Mouse (Mus musculus): ENCODE results near the gene Chrnd. TPM values are rescaled to one million over a fixed set of nuclear protein-coding genes. Genes with fewer than 3 reads are reported as not detected.
A peak's percentile ranks its signal among the peaks of the same experiment; 100 is the strongest.

The Chrnd gene
- total RNA-seq, 4 experiments from 2014 or later: not detected

DNA sequence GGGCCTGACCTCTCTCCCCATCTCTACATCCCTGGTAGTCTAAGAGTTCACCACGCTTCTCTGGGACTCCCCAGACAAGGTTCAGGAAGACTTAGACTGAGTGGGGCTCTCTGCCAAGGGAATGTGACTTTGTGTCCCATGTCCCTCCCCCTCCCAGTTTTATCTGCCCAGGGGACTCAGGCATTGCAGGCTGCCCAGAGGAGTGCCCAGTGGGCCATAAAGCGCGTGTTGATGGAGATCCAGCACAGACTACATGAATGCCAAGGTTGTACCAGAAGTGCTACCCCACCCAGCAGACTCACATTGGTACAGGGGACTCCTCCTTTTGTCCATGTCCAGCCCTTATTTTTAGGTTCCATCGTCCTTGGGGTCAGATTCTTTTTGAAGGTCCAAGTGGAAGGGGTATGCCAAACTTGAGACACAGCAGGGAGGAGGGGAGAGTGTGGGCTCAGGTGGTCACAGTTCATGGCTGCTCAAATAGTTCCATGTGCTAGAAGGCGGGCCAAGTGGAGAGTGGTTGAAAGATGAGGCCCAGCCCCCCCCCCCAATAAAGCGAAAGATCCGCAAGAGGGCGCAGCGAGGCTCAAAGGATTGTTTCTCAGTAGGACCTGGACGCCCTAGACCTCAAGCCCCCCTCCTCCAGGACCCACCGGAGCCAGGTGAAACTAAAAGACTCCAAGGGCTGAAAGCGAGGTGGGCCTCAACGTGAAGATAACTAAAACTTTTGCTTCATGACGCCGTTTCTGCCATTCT is 6.2 kb upstream of the Chrnd start:
- no peak for DNase-seq (ENCODE audit: low spot score in 2 of 2)

DNA sequence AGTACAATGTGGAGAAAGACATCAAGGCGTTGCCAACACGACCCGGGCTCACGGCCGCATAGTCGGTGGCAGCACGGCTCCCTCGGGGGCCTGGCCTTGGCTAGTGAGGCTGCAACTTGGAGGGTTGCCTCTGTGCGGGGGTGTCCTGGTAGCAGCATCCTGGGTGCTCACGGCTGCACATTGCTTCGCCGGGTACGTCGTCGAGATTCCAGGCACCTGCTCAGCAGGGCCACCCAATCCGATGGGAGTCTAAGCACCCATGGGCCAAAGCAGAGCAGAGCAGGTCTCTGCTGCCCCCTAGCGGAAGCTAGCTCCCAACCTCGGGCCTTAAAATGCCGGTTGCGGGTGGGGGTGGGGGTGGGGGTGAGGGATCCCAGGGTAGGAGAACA is 5.7 kb upstream of the Chrnd start:
- DNase-seq (ENCODE audit: low spot score in 2 of 2): peak; percentile 40 to 79

DNA sequence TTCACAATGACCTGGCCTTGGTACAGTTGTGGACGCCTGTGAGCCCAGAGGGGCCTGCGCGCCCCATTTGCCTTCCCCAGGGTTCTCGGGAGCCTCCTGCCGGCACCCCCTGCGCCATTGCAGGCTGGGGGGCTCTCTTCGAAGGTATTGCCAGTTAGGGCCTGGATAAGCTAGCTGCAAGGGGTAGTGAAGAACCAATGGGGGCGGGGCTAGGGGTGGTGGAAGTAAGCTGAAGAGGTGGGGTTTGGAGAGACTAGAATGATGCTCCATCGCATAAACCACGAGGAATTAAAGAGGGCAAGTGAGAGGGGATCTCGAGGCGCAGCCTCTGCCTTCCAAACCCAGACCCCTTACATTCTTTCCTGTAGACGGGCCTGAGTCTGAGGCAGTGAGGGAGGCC is 4.9 kb upstream of the Chrnd start:
- DNase-seq (ENCODE audit: low spot score in 2 of 2): no peak

DNA sequence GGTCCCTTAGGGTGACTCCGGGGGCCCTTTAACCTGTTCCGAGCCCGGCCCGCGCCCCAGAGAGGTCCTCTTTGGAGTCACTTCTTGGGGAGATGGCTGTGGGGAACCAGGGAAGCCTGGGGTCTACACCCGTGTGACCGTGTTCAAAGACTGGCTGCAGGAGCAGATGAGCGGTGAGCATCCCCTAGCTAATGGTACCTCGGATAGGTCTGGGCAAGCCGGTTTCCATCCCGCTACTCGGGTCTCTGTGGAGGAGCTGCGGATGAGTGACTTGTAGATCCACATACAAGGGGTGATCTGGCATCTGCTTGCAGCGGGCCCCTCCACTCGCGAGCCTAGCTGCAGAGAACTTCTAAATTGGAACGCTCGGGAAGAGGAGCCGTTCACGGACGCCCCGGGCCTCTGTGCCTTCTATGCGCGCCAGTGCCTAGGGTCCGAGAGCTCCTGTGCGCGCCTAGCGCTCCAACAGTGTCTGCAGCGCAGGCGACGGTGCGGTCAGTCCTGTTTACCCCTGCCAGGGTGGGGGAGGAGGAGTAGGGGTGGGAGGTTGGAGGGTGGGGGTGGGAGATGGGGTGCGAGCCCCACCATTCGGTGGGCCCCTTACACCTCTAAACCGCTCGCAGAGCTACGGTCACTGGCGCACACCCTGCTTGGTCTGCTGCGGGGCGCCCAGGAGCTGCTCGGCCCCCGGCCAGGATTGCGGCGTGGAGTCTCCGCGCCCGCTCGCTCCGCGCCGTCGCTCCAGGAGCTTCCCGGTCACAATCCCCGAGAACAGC is 4.0 kb upstream of the Chrnd start:
- no peak for DNase-seq (ENCODE audit: low spot score in 2 of 2)

DNA sequence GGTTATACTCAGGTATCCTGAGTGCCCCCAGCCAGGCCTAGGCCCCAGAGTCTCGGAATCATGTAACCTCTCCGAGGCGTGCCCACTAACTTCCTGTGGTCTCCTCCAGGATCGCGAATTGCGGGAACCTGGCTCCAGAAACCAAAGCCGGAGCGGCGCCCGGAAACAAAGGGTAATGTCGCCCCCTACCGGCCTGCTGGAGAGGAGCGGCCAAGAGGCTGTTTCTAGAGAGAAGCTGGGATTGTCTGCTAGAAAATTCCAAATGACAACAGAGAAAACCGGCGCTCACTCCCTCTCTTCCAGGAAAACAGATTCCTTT is 3.4 kb upstream of the Chrnd start:
- peak; percentile 35 to 66 for DNase-seq (ENCODE audit: low spot score in 2 of 2)

DNA sequence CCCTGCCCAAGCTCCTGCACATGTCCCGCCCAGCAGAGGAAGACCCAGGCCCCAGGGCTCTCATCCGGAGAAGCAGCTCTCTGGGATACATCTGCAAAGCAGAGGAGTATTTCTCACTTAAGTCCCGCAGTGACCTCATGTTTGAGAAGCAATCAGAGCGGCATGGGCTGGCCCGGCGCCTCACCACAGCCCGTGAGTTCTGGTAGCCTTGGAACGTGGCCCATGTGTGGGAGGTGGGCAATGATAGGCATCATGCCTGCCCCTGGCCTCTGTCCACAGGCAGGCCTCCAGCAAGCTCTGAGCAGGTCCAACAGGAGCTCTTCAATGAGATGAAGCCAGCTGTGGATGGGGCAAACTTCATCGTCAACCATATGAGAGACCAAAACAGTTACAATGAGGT is 6.9 kb downstream of the Chrnd start:
- no peak for DNase-seq (ENCODE audit: low spot score in 2 of 2)

DNA sequence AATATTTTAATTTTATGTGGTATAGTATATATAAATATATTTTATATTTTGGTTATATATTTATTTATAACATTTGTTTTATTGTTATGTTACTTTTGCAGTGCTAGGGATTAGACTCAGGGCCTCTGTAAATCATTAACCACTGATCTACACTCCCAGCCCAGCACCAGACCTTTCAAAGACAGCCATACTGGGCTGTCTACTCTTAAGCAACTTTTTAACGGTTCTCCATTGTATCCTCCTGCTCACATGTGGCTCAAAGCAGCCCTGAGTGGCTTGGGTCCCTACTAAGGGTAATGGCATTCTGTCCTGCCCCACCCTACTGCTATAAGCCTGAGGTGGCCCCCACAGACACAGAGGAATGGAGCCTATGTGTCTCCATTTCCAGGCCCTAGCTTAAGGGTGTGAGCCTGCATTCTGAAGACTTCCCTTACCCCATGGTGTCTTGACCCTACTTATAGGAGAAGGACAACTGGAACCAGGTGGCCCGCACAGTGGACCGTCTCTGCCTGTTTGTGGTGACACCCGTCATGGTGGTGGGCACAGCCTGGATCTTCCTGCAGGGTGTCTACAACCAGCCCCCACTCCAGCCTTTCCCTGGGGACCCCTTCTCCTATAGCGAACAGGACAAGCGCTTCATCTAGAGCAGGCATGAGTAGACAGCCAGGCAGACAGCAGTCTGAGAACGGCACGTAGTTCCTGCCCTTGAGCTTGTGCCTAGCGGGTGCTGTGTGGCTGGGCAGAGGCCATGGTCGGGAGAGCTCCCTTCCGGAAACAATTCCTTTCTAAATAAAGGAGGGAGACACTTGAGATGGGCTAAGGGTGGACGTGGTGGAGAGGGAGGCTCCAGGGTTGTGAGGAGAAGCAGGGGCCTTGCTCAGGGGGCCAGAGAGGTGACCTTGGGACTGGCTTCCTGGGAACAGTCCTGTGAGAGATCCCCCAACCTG is 8.0 kb downstream of the Chrnd start:
- no peak for DNase-seq (ENCODE audit: low spot score in 2 of 2)

DNA sequence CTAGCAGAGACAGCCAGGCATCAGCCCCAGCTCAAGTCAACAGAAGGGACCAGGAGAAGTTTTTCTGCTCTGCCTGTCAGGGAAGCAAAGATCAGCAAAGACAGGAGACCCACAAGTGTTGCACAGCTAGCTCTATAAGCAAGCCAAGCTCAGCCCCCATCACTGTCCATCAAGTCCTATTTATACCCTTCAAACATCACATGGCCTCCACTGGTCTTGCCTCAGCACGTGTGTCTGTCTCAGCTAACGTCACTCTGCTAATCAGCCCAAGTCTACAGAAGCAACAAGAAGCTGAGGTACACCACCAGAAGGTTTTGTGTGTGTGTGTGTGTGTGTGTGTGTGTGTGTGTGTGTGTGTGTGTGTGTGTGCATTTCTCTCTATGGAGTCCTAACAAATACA is 10.4 kb downstream of the Chrnd start:
- DNase-seq (ENCODE audit: low spot score in 2 of 2): no peak

DNA sequence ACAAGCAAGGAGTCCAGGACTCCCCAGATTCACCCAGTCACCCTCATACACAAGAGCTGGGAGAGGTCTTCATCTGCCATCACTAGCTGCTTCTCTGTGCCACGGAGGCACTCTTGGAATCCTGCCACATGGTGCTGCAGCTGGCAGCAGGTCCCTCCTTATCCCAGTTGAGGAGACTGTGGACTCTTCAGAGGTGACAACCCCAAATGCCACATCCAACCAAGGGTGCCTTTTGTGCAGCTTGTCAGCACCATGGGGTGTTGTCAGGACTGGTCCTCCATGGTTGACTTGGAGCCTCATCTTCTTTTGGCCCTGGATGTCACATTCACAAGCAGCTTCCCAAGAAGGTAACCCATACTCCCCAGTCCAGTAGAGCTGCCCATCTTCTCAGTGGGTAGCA is 11.4 kb downstream of the Chrnd start:
- no peak for DNase-seq (ENCODE audit: low spot score in 2 of 2)

DNA sequence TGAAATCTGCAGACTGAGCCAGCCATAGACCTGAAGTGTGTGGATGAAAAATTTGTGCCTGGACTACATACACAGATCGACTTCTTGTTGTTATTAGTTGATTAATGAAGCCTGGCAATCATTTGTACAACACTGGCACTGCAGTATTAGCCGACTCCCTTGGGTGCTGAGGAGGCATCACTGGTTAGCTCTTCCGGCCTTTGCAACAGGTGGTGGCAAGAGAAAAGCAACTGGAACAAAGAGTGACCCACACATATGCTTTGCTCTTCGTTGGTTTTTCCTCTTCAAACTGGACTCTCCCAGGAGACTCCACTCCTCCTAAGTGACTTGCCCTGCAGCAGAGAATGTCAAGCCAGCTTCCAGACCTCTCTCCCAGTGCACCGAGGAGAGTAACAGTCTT is 13.4 kb downstream of the Chrnd start:
- DNase-seq (ENCODE audit: low spot score in 2 of 2): no peak

DNA sequence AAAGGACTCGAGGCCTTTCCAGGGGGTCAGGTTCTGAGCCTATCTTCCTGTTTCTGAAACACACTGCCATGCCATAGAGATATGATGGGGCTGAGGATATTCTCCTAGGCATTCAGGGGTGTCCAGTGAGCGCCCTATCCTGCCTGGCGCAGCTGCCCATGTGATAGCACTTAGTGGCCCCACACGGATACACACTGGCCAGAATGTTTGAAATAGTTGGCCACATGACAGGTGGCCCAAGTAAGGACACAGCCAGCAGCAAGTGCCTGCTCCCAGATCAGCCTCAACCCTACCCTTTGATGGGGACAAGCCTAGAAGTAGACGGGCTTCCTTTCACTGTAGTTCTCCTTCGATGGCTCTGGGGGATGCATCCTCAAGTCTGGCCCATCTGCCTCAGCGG is 14.1 kb downstream of the Chrnd start, which contains the start of gene Chrng:
Gene Chrng, plus strand, starts transcription at position 193 of the 400 bp plus-strand sequence.
- DNase-seq (ENCODE audit: low spot score in 2 of 2): no peak

DNA sequence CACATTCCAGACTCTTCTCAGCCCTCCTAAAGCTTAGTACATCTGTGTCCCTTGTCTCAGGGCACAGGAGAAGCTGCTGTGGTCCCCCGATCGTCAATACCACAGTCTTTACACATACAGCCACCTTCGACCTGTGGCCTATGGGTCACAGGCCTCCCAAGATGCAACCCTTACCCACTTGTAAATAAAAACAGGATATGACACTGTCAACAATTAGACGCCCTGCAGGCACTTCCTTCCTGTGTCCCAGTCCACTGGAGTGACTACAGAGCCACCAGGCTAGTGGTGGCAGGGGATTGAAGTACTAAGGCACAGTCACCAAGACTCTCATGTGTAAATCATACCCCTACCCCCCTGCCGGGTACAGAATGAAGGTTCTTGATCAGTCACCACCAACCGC is 14.6 kb downstream of the Chrnd start:
- no peak for DNase-seq (ENCODE audit: low spot score in 2 of 2)

DNA sequence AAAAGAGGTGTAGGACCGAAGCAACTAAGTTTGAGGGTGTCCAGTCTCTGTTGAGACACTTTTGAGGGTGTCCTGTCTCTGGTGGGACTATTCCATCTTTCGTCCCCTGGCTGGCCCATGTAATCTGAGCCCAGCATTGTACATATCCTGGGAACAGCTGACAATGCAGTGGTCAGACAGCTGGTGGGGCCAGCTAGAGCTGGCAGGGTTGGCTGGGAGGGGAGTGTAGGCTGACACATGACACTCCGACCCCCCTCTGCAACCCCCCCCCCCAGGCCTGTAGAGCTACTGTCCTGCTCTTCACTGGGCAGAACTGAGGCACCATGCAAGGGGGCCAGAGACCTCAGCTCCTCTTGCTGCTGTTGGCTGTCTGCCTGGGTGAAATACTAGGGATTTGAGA is 15.1 kb downstream of the Chrnd start:
- DNase-seq (ENCODE audit: low spot score in 2 of 2): no peak

DNA sequence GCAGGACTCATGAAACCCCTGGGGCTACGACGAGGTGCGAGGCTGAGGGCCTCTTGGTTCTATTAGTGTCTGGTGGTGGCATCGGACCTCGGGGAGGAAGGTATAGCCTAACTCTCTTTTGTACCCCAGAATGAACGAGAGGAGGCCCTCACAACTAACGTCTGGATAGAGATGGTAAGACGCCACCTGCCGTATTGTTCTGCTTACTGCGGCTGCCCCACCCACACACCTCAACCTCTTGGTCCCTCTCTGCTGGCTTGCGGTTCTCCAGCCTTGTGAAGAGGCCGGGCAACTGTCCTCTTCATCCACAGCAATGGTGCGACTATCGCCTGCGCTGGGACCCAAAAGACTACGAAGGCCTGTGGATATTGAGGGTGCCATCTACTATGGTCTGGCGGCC is 15.9 kb downstream of the Chrnd start:
- no peak for DNase-seq (ENCODE audit: low spot score in 2 of 2)

DNA sequence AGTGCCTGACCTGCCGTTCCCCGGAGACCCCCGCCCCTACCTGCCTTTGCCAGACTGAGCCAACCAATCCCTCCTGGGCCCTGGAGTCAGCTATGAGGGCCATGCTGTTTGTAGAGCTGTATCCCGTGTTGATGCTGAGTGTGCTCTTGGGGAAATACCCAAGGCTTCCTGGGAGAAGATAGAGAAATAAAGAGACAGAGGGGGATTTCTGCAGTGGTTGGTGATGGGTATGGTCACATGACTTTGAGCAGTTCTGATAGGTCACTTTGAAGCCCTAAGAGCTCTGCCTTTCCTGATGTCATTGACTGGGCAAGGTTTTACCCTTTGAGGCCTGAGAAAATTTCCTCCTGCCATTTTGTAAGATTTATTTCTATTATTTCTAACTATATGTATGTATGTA is 21.0 kb downstream of the Chrnd start:
- no peak for DNase-seq (ENCODE audit: low spot score in 2 of 2)

DNA sequence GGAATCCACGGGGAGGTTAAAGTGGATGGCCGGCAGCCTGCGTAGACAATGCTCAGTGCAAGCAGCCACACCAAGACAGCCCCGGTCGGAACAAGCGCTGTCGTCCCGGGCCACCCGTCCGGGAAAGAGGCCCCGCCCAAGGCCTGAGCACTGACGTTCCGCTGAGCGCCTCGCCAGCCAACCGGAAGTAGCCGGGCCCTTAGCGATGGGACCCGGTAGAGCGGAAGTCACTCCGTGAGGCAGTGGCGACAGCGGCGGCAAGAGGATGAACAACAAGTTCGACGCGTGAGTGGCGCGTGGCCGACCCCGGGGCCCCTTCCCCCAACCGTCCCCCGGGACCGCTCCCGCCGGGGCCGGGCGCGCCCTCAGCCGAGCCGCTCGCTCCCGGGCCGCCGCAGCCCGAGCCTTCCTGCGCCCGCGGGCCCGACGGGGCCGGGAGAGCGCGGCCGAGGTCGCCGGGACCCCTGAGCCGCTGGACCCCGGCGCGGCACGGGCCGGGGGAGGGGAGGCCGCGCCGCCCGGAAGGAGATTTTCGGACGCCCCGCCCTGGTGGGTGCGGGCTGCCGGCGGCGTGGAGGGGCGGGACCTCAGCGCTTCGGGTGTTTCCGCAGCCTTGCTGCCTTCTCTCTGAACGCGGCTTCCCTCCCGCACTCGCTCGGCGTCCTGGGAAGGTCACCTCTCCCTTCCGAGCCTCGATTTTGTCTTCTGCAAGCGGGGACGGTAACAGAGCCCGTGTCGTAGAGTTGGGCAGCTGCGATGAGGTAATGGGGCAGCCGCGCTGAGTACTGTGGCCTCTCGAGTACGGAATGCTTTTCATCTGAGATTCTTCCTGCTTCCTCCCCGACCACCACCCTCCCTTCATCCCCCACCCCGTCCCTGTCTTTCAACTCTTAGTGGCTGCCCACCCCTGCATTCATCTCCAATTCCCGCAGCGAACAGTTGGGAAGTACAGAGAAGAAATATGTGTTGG is 23.6 kb downstream of the Chrnd start, which contains the start of gene Eif4e2:
Gene Eif4e2, plus strand, starts transcription at position 180 of the 970 bp plus-strand sequence.
- DNase-seq (ENCODE audit: low spot score in 2 of 2): peak; percentile 89 to 92

DNA sequence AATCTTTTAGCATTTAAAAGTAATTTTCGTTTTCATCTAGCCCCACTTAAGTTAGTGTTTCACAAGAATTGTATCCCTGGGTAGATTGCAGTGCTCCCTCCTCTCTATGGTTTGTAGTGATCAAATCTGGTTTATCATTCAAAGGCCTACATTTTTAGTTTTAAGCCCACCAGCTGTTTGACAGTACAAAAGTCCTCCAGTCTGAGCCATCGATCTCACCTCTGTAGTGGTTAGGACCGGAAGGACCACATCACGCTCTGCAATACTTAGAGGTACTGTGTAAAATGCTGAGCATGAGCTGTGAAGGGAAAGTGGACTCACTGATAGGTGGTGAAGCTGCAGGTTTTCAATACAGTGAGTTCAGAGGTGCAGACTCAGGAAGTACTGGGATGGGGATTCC is 24.3 kb downstream of the Chrnd start:
- DNase-seq (ENCODE audit: low spot score in 2 of 2): no peak

DNA sequence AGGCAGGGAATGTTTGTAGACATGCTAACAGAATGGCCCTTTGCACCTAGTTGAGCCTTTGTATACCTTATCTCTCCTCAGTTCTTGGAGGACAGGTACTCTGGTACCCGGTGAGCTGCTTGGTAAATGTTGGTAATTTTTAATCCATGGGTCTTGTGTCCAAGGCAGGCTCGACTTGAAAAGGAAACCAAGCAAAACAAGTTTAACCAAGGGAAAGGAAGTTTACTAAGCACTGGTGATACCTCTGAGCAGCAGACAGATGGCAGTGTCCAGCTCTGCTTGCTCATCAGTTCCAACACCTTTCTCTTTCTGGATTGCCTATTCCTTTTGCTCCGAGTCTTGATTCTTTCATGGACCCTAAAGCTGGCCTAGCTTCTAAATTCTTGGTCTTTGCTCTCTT is 27.5 kb downstream of the Chrnd start:
- DNase-seq (ENCODE audit: low spot score in 2 of 2): no peak

DNA sequence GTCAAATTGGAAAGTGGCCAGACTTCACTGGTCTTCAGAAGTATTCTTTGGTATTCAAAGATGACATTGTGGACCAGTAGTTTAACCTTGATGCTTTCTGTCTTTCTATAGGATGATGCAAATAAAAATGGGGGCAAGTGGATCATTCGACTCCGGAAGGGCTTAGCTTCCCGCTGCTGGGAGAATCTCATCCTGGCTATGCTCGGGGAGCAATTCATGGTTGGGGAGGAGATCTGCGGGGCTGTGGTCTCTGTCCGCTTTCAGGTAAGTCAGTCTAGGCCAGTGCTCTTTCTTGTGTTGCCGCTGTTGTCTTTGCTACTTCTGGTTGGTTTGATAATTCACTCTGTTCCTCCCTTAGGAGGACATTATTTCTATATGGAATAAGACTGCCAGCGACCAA is 35.3 kb downstream of the Chrnd start:
- DNase-seq (ENCODE audit: low spot score in 2 of 2): no peak

DNA sequence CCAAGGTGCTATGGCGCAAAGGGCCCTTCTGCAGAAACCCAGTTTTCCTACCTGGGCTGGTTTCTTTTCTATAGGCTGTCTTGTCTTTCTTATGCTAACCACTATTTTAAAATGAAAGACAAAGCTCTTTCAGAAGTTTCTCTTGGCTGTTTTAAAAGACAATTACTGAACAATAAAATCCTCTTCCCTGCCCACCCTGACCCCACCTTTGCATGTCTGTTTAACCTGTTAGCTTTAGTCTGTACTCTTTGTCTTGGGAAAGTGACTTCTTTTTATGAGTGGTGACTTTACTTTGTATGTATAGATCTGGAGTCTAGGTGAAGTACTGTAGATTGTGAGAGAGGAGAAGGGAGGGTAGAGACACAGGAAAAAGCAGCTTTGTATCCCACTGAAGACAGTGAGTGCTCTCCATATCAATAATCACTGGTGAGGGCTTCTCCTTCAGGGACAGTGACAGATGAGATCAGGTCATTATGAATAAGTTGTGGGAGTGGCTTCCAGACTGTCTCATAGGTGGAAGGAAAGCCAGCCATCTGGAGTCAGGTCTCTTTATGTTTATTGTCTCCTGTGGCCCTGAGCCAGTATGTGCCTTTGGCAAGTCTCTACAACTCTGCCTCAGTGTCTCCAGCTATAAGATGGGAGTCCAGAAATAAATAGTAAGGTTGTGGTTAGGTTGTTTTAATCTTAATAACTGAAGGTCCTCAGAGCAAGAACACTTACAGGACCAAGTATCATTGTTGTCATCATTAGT is 36.2 kb downstream of the Chrnd start:
- DNase-seq (ENCODE audit: low spot score in 2 of 2): no peak
